Mouse (Mus musculus) embryo, embryonic 10 days (tissue): Measurements from ENCODE around the gene Kntc1.

Source experiments
- DNase-seq: peaks from one replicate; pipeline ENCODE4 v3.0.0-alpha.2; 2015; ENCODE audit warnings: low spot score

Kntc1 gene

DNA sequence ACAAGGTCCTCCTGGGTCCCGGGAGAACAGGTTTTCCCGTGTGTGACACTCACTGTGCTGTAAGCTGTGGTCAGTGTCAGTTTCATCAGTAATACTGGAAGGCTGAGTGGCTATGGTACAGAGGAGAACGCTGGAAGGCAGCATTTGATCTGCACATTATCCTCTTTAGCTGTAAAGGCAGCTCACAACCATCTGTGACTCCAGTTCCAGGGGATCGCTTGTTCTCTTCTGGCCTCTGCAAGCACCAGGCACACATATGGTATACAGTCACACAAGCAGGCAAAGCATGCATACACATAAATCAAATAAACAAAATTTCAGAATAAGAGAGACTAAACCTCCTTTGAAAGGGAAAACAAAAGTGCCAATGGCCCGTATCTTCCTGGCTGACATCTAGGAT lies 59.0 kb downstream of the Kntc1 start:
- DNase-seq, result no peak

DNA sequence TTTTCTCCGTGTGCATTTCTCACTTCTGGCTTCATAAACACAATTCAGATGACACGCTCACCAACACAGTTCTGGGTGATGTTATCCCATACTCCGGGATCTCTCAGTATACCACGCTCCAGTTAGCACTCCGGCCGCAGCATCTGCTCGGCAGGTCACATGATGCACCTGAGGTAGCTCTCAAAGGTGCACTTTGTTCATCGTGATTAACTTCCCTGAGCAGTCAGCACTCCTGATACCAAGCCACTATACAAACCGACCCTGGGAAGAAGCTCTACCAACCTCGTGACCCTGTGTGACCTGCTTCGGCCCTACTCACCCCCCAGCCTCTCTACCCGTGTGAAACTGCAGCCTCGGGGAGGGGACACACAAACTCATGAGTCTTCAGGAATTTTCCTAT lies 59.6 kb downstream of the Kntc1 start:
- DNase-seq, result no peak

DNA sequence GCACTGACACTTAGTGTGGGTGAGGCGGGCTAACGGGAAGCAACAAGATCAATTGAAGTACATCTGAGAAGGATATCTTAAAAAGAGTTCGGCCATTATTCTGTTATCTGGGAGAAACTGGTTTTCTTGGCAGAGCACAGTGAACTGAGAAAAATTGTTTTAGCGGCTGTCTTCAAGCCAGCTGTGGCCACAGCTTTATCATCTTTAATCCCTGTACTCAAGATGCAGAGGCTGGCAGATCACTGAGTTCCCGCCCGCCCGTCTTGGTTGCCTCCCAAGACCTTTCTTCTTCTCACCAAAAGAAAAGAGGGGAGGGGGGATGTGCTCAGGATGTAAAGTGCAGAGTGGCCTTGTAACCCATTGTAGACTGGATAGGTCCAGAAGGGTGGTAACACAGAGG lies 67.4 kb downstream of the Kntc1 start:
- DNase-seq, result no peak

DNA sequence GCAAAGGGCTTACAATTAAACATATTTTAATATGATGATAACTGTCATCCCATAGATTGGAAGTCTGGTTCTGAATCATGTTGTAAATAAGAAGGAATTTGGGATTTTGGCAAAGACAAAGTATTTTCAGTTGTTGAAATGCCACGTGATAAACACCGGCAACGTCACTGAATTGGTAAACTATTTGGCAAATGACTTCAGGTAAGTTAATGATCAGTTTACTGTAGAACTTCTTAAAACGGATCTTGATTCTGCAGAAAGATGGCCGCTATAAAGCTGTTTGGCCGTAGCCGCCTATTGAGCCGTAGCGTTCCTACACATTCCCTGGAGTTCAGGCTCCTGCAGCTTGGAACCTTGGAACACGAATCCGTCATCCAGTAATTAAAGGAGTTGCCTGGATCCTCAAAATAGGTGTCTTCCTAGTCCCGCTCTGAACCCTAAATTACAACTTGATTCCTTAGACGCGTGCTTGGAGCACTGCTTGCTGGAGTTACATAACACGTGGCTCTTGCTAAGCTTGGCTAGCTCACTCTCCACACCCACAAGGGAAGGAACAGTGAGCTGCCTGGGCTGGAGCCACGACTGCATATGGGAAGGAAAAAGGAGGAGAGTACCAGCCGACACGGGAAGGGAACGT lies 69.5 kb downstream of the Kntc1 start:
- no peak for DNase-seq

DNA sequence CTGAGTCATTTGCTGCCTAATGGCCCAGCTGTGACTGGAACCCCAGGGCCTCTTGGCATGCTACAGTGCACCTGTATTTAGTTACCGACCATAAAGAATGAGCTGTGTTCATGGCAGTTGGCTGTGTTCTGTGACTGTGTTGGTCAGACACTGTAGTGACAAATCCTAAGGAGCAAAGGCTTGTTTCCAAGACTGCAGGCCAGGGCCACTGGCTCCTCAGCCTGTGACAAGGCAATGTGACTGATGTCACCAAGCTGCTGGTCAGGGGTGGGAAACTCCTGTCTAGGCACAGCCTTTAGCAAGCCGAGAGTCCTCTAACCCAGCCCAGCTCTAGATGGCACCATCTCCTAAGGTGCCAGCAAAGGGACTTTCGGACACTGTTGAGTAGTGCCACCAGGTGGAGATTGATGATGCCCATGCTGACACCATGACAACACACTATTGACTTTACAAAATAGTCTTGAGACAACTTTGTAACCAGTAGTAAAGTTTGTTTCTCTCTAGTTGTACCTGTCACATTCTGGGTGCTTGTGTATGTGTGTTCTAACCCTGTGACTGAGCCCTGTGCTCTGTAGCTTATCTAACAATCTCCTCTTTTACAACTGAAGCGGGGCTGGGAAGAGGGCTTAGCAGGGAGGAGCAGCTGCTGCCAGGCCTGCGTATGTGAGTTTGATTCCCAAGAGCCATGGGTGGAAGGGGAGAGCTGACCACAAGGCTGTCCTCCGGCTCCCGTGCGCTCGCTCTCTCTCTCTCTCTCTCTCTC lies 71.2 kb downstream of the Kntc1 start:
- no peak for DNase-seq

DNA sequence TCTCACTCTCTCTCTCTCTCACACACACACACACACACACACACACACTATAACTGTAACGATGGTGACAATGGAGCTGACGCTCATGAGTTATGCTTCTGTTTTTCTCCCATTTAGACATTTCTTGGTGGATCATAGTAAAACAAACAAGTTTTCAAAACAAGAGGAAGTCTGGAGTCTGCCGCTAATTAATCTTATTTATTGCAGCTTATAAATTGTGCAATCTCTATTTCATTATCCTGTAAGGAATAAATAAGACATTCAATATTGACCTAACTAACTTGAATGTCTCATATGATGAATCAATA lies 71.7 kb downstream of the Kntc1 start:
- no peak for DNase-seq

DNA sequence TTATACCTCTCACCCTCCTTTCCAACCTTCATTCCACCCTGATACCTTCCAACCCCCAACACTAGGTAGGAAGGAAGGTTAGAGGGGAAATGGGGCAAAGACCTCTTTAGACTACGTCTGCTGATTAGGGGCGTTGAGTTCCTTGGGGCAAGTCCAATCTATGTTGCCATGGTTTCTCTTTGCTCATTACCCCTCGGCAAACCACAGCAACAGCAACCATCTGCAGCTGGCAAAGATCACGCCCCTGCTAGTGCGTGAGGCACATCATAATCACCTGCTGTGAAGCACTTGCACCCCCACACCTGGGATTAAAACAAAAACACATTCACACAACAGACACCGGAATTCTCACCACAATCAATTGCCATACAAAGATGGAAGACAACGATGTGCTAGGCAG lies 73.2 kb downstream of the Kntc1 start:
- no peak for DNase-seq

DNA sequence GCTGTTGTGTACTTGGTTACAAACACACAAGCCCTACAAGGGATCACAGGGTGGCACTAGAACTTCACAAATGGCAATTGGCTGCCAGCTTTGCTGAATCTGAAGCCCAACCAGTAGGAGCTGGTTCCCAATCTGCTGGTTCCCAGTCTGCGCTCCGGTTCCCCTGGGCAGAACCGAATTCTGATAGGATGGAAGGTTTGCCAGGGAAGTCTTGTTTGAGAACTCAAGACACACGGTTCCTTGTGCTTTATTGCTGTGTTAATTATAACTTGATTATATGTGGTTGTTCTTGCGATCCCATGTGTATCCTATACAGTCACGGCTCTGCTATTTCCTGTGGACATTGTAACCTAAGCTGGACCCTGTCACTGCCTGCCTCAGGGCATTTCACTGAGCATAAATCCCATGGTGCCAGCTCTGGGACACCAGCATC lies 78.2 kb downstream of the Kntc1 start:
- peak; percentile 26 for DNase-seq

DNA sequence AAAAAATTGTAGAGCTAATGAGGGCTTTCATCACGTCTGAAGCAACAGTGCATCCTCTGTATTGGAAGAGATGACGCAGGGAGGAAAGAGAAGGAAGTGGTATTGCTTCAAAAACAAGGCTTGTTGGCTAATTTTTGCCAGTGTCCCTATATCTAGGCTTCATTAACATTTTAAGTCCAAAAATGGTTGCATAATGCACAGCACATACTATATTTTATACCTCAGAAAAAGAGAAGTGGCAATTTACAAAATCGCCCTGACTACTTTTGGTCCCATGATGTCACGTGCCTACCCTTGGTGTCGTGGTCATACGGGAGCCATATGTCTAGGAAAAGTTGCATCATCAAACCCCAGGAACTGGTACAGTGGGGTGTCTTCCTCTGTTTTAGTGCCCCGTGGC lies 82.8 kb downstream of the Kntc1 start:
- no peak for DNase-seq

DNA sequence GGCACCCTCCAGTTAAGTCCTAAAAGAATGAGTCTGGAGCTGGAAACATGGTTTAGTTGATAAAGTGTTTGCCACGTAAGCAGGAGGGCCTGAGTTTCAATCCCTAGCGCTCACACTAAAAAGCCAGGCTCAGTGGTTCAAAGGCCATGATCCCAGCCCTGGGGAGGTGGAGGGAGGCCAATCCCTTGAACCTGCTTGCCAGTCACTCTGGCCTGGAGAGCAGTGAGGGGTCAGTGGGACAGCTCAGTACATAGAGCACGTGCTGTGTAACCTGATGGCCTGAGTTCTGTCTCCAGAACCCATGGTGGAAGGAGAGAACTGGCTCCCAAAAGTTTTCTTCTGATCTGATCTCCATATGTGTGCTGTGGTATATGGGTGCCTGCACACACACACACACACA lies 85.3 kb downstream of the Kntc1 start:
- DNase-seq, result no peak

DNA sequence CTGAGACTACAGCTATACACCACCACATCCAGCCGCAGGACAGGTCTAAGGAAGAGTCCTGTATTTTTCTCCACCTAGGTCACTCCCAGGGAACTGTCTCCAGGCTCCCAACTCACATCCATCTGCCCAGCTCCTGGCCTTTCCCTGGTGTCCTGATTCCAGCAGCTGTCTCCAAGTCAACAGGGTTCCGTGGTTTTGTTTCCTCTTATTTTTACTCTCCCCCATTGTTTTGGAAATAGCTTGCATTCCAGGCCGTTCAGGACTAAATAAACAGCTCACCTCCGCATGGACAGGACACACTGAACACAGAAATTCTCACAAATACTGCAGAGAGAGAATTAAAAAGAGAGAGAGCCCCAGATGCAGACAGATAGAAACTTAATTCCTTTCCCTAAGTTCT lies 87.9 kb downstream of the Kntc1 start:
- DNase-seq, result no peak

DNA sequence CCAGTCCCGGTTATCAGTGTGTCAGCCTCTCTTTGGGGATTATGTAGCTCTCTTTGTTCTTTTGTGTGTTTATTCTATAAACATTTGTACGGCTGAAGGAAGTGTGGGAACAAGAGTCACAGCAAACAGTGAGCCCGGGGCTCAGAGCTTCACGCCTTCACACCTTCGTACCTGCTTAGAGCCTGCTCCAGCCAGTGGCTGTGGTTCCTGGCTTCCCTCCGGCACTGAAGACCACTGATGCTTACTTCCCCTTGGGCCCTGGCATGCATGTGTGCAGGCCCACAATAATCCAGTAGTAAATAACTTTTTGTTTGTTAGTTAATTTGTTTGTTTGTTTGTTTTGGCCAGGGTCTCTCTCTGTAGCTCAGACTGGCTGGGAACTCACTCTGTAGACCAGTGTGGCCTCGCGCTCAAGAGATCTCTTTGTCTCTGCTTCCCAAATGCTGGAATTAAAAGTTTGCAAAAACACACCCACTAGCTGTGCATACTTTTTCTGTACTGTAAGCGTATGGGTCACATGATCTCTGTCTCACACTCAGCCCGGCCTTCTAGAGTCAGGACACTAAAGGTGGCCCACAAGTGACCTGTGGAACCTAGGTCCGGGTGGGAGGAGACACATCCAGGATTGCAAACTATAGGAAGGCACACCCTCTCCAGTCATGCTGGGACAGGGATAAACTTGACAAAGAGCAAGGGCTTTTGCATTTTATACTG lies 92.9 kb downstream of the Kntc1 start:
- DNase-seq, result no peak

DNA sequence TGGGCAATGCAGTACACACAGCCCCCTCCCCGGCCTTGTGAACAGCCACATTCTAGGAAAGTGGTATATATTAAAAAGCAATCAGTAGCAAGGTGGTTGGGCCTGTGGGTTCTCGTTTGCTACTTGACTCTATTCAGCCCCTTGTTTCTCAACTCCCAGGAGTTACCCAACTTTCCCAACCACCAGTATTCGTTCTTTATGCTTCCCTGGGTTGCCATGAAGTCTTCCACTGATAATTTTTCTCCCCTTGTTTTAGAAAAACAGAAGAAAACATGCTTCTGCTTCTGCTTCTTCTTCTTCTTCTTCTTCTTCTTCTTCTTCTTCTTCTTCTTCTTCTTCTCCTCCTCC lies 93.4 kb downstream of the Kntc1 start:
- DNase-seq, result no peak

DNA sequence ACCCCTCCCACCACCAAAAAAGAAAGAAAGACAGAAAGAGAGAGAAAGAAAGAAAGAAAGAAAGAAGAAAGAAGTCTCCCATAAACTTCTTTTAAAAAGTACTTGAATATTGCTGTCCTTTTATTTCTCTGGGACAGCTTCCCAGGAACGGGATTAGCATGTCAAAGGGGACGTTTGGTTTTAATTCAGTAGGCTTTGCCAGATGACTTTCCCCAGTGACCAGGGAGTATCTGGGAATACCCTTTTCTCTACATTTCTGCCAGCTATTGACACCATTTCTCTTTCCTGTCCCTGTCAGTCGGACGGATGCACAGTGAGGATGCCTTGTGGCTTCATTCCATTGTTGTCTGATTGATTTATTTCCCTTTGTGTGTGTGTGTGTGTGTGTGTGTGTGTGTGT lies 94.3 kb downstream of the Kntc1 start:
- no peak for DNase-seq

DNA sequence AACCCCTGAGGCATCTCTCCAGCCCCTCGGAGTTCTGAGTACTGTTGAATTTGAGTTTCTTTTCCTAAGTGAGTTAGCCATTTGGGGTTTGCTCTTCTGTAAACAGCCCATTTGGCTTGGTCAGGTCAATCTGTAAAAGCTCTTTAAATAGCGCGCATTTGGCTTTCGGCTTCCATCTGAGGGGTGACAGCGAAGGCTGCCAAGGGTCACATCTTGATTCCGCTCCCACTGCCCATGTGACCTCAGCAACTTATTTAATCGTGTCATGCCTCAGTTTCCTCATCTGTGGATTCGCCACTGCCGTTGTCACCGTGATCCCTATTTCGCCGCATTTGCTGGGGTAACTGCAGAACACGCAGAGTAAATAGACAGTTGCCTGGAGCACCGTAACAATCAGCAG lies 94.8 kb downstream of the Kntc1 start:
- no peak for DNase-seq

DNA sequence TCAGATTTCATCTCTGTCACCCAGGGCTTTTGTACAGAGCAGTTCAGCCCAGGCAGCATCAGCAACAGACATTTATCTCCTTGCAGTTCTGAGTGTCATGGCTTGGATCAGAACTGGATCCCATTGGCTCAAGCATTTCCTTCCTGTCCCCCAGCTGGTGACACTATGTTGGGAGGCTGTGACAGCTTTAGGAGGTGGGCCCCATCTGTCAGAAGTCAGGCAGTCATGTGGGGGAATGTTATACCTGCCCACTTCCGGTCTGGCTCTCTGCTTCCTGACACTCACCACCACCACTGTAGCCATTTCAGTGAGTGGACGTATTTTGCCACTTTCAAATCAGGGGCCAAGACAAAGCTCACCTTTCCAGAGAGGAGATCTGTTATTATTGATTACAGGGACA lies 101.9 kb downstream of the Kntc1 start:
- DNase-seq, result no peak

DNA sequence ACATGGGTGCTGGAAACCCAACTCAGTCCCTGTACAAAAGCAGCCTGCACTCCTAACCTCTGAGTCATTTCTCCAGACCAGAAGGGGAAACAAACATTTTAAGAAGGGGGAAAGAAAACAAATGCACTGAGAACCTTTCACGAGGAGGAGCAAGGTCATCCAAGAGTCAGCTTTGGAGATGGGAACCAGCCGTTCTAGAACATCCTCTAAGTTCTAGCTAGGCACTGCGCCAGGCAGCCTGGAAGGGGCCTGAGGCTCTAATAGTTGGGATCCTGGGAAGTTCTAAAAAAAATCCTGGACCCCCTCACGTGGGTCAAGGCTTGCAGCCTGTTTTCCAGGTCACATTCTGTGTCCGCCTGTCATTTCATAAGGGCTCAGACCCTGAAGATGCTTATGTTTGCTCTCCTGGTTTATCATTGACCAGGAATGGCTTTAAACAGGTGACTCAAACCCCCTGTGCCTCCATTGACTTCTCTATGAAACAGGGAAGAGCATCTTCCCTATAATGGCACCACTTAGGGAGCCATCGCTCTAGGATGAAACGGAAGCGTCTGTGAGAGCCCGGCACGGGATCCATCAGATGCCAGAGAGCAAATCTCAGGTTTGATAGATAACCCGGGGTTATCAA lies 104.5 kb downstream of the Kntc1 start:
- DNase-seq, result no peak

DNA sequence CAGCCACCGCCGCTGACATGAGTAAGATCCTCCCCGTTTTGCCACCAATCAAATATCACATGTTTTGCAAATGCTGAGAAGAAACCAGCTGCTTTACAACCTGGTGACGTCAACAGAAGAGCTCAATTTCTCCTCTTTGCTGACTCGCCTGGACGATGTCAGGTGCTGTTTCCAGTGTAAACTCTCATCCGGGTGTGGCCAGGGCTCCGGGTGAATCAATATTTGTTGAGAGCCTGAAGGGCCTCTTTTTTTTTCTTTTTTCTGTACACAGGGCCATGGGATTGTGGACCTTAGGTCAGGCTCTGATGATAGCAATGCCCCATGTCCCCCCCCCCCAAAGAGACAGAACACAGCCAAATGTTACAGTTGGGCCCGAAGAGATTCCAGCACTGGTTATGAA lies 105.0 kb downstream of the Kntc1 start:
- no peak for DNase-seq

DNA sequence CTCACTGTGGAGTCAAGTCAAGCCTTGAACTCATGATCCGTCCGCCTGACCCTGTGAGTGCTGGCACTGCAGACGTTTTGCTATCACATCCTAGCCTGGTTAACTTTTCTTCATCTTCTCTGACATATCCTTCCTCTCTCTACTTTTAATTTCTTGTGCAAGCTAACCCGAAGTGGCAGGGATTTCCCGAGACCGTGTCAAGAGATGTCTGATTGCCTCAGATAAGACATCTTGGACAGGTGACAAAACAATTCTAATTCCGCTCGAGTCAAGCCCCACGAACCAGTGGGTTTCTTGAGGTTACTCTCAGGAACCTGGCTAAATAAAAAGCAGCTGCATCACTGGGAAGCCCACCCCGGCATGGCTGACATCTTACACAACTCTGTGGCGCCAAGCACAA lies 109.3 kb downstream of the Kntc1 start:
- no peak for DNase-seq

DNA sequence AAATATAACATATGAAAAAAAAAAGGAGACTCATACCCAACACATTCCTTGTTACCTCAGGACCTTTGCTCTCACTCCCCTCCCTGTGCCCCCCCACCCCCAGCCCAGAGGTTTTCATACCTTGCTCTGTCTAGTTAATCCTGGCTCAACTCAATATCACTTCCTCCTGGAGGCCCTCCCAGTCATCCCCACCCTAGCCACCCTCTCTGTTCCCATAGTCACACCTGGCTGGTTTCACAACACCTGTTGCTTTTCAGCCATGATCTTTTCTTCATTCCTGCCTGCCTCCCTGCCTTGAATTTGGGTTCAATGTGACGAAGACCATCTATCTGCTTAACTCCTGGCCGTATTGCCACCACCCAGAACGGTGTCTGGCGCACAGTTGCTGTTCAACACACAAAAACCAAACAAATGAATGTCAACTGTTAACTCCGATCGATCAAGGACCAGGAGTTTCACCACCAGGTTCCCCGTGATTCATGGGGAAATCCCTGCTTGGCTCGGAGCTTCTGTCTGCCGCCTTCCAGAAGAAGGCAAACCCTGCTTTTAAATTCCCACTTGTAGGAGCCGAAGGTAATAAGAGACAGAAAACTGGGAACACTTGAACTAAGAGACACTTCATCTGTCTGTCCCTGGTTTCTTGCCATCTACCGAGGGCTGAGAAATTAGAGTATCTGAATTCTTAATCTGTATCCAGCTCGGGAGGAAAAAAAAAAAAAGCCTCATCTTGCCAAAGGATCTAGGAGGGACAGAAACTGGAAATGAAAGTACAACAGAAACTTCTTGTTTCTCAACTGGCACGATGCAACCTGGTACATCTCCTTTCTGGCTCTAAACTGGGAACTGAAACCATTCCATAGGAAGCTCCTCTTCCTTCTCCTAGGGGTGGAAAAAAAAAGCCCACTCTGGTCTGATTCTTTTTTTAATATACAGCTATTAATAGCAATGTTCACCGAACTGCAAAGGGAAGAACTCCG lies 113.1 kb downstream of the Kntc1 start:
- DNase-seq, result no peak

DNA sequence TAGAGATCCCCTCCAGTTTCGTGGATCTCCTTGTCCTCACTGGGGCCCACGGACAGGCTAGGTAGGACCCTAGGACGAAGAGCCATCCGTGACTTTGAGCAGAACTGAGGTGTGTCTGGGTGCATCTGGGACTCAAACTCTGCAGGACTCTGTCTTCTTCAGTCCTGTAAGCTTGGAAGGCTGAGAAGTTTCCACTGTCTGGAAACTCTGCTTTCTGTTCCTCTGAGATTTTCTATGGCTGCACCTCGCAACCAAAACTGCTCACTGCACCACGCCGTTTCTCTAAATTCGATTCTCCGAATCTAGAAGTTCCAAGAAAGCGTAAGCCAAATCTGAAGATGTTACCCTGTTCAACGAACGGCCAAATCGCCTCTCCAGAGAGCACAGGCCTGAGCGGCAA lies 114.4 kb downstream of the Kntc1 start:
- no peak for DNase-seq

DNA sequence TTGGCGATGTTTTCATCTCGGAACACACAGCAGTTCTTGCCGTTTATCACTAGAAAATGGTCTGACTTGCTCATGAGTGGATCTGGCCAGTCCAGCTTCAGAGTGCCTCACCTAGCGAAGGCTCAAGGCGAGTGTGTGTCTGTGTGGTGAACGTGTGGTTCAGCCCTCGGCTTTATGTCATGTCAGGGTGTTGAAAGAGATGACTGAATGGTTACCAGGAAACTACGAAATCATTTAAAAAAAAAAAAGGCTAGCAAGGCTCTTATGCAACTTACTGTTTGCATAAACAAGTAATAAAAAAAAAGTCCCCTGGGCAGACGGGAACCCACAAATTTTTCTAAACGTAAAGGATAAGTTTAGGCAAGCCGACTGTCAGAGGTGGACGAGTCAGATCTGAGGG lies 115.8 kb downstream of the Kntc1 start, which contains the start of gene Hcar2:
Gene Hcar2, minus strand, starts transcription at position 135 of the 400 bp plus-strand sequence.
- no peak for DNase-seq
